30 mouse cellular contexts compared by ENCODE assay signal in the genomic region with DNA sequence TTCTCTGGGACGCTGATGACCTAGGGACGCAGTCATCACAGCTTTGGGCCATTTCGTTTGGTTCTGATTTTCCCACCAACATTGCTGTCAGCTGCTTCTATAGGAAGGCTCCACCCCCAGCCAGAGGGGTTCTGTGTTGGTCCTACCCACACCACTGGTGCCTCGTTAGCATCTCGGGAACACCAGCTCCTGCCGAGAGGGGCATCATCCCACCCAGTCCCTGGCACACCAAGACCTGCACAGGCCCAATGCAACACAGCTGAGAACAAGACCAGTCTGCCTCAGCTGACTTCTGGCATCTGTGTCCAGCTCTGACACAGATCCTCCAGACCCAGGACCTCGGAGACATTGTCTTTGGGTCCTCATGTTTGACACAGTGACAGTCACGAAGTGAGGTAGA.
"Had no signal": no experiment of that assay in that cellular context is flagged by ENCODE, and none has a peak within 500 bp of the region (broad histone marks: within the 10 kb centered on the region; RNA-seq: fewer than 3 reads in every experiment).

No protein-coding gene starts in this region.

- H3K4me1 ChIP-seq: limb, embryonic 12.5 days; limb, embryonic 13.5 days; limb, embryonic 15.5 days; liver, embryonic 12.5 days; liver, embryonic 13.5 days; liver, embryonic 15.5 days; lung, embryonic 15.5 days; midbrain, embryonic 10.5 days; midbrain, embryonic 12.5 days; midbrain, embryonic 13.5 days; midbrain, embryonic 15.5 days had no signal

- DNase-seq: left cerebral cortex, postnatal 4 days; liver; liver, embryonic 13.5 days; lung, adult 18-20 months; lung, adult 2 months; lung, embryonic 14.5 days; lung, postnatal 10 days; lung, postnatal 14 days; lung, postnatal 36 days; midbrain, embryonic 14.5 days had no signal

- ATAC-seq: liver, embryonic 12.5 days; liver, postnatal 0 days; lung, postnatal 0 days; midbrain, embryonic 13.5 days; midbrain, embryonic 15.5 days; midbrain, embryonic 16.5 days had no signal

- H3K9ac ChIP-seq: limb, embryonic 12.5 days; limb, embryonic 13.5 days; limb, embryonic 15.5 days; liver, embryonic 12.5 days; liver, embryonic 13.5 days; liver, embryonic 14.5 days; liver, embryonic 15.5 days; liver, postnatal 0 days; lung, embryonic 14.5 days; lung, embryonic 15.5 days; midbrain, embryonic 12.5 days; midbrain, embryonic 13.5 days; midbrain, embryonic 15.5 days had no signal

- H3K4me3 ChIP-seq: limb, embryonic 10.5 days; limb, embryonic 12.5 days; limb, embryonic 13.5 days; limb, embryonic 15.5 days; liver, embryonic 12.5 days; liver, embryonic 13.5 days; liver, embryonic 15.5 days; lung, embryonic 15.5 days; megakaryocyte, embryonic 14.5 days; midbrain, embryonic 10.5 days; midbrain, embryonic 12.5 days; midbrain, embryonic 13.5 days; midbrain, embryonic 15.5 days; myocyte had no signal

- H3K9me3 ChIP-seq: limb, embryonic 10.5 days; limb, embryonic 12.5 days; limb, embryonic 13.5 days; limb, embryonic 15.5 days; liver, embryonic 12.5 days; liver, embryonic 13.5 days; liver, embryonic 15.5 days; lung, embryonic 15.5 days; megakaryocyte, embryonic 14.5 days; midbrain, embryonic 10.5 days; midbrain, embryonic 12.5 days; midbrain, embryonic 13.5 days; midbrain, embryonic 15.5 days had no signal

- H3K4me2 ChIP-seq: limb, embryonic 12.5 days; limb, embryonic 13.5 days; limb, embryonic 15.5 days; liver, embryonic 11.5 days; liver, embryonic 12.5 days; liver, embryonic 13.5 days; liver, embryonic 15.5 days; lung, embryonic 14.5 days; lung, embryonic 15.5 days; midbrain, embryonic 11.5 days; midbrain, embryonic 12.5 days; midbrain, embryonic 13.5 days; midbrain, embryonic 15.5 days had no signal

- H3K27ac ChIP-seq: limb, embryonic 10.5 days; limb, embryonic 12.5 days; limb, embryonic 13.5 days; limb, embryonic 15.5 days; liver, embryonic 12.5 days; liver, embryonic 13.5 days; liver, embryonic 14.5 days; liver, embryonic 15.5 days; lung, embryonic 15.5 days; macrophage; midbrain, embryonic 10.5 days; midbrain, embryonic 12.5 days; midbrain, embryonic 13.5 days; midbrain, embryonic 15.5 days had no signal

- H3K36me3 ChIP-seq: limb, embryonic 10.5 days; limb, embryonic 12.5 days; limb, embryonic 13.5 days; limb, embryonic 15.5 days; lung, embryonic 15.5 days; midbrain, embryonic 12.5 days; midbrain, embryonic 15.5 days had no signal

- H3K27me3 ChIP-seq: limb, embryonic 12.5 days; limb, embryonic 13.5 days; limb, embryonic 15.5 days; liver, embryonic 12.5 days; liver, embryonic 13.5 days; liver, embryonic 15.5 days; lung, embryonic 15.5 days; midbrain, embryonic 12.5 days; midbrain, embryonic 13.5 days; midbrain, embryonic 15.5 days had no signal
